Mouse (Mus musculus): ENCODE measurements around the gene Rims4.

The Rims4 gene

GRCm38 (mm10) chr2:163895156-163895555 is 23.3 kb downstream of the Rims4 start:
- no peaks in the 10 kb centered on the region for H3K36me3 ChIP-seq (ENCODE audit: control insufficient read depth, insufficient read depth, low read length, poor library complexity, severe bottlenecking)
- no peaks in the 10 kb centered on the region for H3K27me3 ChIP-seq (ENCODE audit: control insufficient read depth, insufficient read depth, low read length, poor library complexity, severe bottlenecking)
- no peak for DNase-seq (ENCODE audit: low read depth, low spot score)

GRCm38 (mm10) chr2:163893446-163894370 is 24.8 kb downstream of the Rims4 start:
- no peak for DNase-seq (ENCODE audit: low read depth, low spot score)
- no peaks in the 10 kb centered on the region for H3K36me3 ChIP-seq (ENCODE audit: control insufficient read depth, insufficient read depth, low read length, poor library complexity, severe bottlenecking)
- H3K27me3 ChIP-seq (ENCODE audit: control insufficient read depth, insufficient read depth, low read length, poor library complexity, severe bottlenecking), result no peaks in the 10 kb centered on the region

DNA sequence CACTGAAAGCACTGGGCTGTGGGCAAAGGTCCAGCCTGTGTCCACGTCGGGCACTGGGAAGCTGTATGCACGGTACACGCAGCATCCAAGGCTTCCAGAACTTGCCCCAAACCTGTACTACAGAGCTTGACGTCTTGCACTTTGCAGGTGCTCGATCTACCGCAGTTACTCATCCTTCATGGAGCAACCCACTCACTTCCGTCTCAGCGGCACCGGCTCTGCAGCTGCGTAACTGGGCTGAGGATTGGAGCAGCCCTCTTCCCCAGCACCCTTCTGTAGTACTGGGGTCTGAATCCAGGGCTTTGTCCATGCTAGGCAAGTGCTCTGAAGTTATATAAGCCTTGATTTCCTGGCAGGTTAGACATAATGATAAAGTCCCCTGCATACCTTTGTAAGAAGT is 27.2 kb downstream of the Rims4 start:
- Histone ChIP-seq H3K36me3 (ENCODE audit: control insufficient read depth, insufficient read depth, low read length, poor library complexity, severe bottlenecking) (no peaks in the 10 kb centered on the region), H3K27me3 (ENCODE audit: control insufficient read depth, insufficient read depth, low read length, poor library complexity, severe bottlenecking) (no peaks in the 10 kb centered on the region)
- DNase-seq (ENCODE audit: low read depth, low spot score), result no peak

DNA sequence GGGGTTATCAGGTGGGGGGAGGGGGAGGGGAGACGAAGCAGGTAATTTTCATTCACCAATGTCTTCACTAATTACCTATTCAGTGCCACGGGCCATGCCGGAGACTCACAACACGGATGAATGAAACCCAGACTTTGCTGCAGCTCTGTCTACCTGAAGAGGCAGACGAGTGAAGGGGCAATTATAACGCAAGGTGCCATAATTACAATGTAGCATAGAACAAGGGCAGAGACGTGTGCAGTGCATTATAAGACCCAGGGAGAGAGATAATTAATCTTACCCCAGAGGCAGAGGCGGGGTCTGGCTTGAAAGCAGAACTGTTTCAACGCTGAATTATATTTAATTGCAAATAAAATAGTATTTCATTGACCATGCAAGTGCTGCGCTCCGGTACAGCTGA is 27.9 kb downstream of the Rims4 start:
- H3K27me3 ChIP-seq (ENCODE audit: control insufficient read depth, insufficient read depth, low read length, poor library complexity, severe bottlenecking), result no peaks in the 10 kb centered on the region
- no peaks in the 10 kb centered on the region for H3K36me3 ChIP-seq (ENCODE audit: control insufficient read depth, insufficient read depth, low read length, poor library complexity, severe bottlenecking)
- no peak for DNase-seq (ENCODE audit: low read depth, low spot score)

DNA sequence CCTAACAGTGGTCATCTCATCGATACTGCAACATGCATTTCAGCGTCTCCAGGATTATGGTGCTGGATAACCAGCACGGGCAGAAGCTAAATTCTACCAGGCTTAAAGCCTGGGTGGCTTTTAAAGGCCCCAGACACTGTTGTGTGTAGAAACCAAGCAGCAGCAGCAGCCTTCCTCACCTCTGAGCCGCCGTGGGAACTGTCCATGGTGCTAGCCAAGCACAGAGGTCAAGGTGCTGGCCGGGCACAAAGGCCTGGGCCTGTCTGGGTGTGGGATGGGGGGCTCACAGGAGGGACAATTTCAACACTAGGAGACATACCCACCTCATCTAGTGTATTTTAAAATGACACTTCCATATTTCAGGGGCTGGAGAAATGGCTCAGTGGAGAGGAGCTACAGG is 29.1 kb downstream of the Rims4 start:
- peak; percentile 2 for DNase-seq (ENCODE audit: low read depth, low spot score)
- no peaks in the 10 kb centered on the region for H3K36me3 ChIP-seq (ENCODE audit: control insufficient read depth, insufficient read depth, low read length, poor library complexity, severe bottlenecking)
- no peaks in the 10 kb centered on the region for H3K27me3 ChIP-seq (ENCODE audit: control insufficient read depth, insufficient read depth, low read length, poor library complexity, severe bottlenecking)

GRCm38 (mm10) chr2:163882859-163883652 is 35.4 kb downstream of the Rims4 start:
- no peak for DNase-seq (ENCODE audit: low read depth, low spot score)
- H3K36me3 ChIP-seq (ENCODE audit: control insufficient read depth, insufficient read depth, low read length, poor library complexity, severe bottlenecking), result no peaks in the 10 kb centered on the region
- H3K27me3 ChIP-seq (ENCODE audit: control insufficient read depth, insufficient read depth, low read length, poor library complexity, severe bottlenecking), result no peaks in the 10 kb centered on the region

- Histone ChIP-seq H3K36me3 (ENCODE audit: control insufficient read depth, insufficient read depth, low read length, poor library complexity, severe bottlenecking) (no peaks in the 10 kb centered on the region), H3K27me3 (ENCODE audit: control insufficient read depth, insufficient read depth, low read length, poor library complexity, severe bottlenecking) (no peaks in the 10 kb centered on the region)
- DNase-seq (ENCODE audit: low read depth, low spot score), result no peak
These were observed 37.6 kb downstream of the Rims4 start for GRCm38 (mm10) chr2:163880891-163881290.

- no peak for DNase-seq (ENCODE audit: low read depth, low spot score)
- Histone ChIP-seq H3K27me3 (ENCODE audit: control insufficient read depth, insufficient read depth, low read length, poor library complexity, severe bottlenecking) (no peaks in the 10 kb centered on the region), H3K36me3 (ENCODE audit: control insufficient read depth, insufficient read depth, low read length, poor library complexity, severe bottlenecking) (no peaks in the 10 kb centered on the region)
These were observed 41.5 kb downstream of the Rims4 start for GRCm38 (mm10) chr2:163876830-163877498.

DNA sequence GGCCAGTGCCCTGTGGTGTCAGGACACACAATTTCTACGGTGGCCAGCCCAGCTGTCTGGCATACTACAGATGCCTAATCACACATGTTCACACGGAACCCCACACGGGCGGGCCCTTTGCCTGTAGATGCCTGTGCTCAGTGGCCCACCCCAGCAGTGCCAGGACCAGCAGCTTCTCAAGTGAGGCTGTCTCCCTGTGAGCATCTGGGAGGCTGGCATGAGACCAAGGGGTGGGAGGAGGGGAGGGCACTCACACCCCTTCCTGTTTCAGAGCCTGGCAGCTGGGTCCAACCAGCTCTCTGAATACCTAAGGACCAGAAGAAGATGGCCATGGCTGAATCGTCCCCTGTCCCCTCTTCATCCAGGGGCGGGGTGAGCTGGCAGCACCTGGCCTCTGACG is 43.0 kb downstream of the Rims4 start:
- no peaks in the 10 kb centered on the region for H3K27me3 ChIP-seq (ENCODE audit: control insufficient read depth, insufficient read depth, low read length, poor library complexity, severe bottlenecking)
- H3K36me3 ChIP-seq (ENCODE audit: control insufficient read depth, insufficient read depth, low read length, poor library complexity, severe bottlenecking), result no peaks in the 10 kb centered on the region
- DNase-seq (ENCODE audit: low read depth, low spot score), result no peak

- H3K27me3 ChIP-seq (ENCODE audit: control insufficient read depth, insufficient read depth, low read length, poor library complexity, severe bottlenecking), result no peaks in the 10 kb centered on the region
- DNase-seq (ENCODE audit: low read depth, low spot score), result no peak
These were observed 43.6 kb downstream of the Rims4 start for GRCm38 (mm10) chr2:163874877-163875276.

DNA sequence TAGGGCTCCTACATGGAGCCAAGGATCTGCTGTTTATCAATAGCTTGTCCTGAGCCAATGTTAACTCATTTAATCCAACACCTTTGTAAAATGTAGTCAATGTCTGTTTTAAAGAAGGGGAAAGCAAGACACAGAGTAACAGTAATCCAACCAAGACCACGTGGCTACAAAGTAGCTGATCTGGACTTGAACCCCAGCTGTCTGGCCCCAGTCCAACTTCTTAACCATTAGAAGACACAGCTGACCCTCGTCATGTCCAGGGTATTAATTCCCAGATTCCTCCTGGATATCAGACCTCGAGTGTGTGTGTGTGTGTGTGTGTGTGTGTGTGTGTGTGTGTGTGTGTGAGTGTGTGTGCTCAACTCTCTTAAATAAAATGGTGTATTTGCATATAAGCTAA is 46.6 kb downstream of the Rims4 start:
- Histone ChIP-seq H3K36me3 (ENCODE audit: control insufficient read depth, insufficient read depth, low read length, poor library complexity, severe bottlenecking) (no peaks in the 10 kb centered on the region), H3K27me3 (ENCODE audit: control insufficient read depth, insufficient read depth, low read length, poor library complexity, severe bottlenecking) (no peaks in the 10 kb centered on the region)
- DNase-seq (ENCODE audit: low read depth, low spot score), result no peak

More at GRCm38 (mm10) chr2:163874877-163875276, 43.6 kb downstream of the Rims4 start:
- no peaks in the 10 kb centered on the region for H3K36me3 ChIP-seq (ENCODE audit: control insufficient read depth, insufficient read depth, low read length, poor library complexity, severe bottlenecking)

DNA sequence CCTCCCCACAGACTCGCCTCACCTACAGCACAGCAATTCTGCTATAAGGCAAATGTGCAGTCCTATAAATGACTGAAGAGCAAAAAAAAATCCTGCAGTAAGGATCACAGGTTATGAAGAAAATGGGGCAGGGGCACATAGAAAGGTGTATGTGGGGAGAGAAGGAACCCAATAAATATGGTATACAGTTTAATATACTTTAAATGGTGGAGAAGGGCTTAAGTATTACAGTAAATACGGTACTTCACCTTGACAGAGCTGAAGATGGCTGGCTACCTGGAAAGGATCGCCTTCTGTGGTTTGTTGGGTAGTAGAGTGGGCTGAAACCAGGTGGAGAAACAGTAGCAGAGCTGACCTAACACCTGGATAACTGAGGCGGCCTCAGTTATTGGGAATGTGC is 47.2 kb downstream of the Rims4 start:
- Histone ChIP-seq H3K27me3 (ENCODE audit: control insufficient read depth, insufficient read depth, low read length, poor library complexity, severe bottlenecking) (no peaks in the 10 kb centered on the region), H3K36me3 (ENCODE audit: control insufficient read depth, insufficient read depth, low read length, poor library complexity, severe bottlenecking) (no peaks in the 10 kb centered on the region)
- DNase-seq (ENCODE audit: low read depth, low spot score), result no peak

DNA sequence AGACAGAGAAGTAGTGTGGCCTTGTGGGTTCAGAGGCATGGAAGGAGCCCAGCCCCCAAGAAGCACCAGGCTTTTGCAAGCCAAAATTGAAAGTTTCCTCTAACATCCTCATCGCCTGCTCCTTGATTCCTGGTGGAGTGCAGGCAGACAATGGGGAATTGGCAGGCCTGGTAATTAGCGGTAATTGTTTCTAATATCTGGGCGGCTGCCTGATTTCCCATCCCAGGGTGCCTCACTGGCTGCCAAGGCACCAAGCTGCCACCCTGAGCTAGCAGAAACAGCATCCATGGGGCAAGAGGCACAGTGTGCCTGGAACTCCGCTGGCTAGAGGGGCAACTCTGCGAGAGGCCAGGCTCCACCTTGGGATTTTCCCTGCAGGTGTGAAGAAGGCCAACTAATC is 48.7 kb downstream of the Rims4 start:
- DNase-seq (ENCODE audit: low read depth, low spot score), result no peak
- H3K36me3 ChIP-seq (ENCODE audit: control insufficient read depth, insufficient read depth, low read length, poor library complexity, severe bottlenecking), result no peaks in the 10 kb centered on the region
- H3K27me3 ChIP-seq (ENCODE audit: control insufficient read depth, insufficient read depth, low read length, poor library complexity, severe bottlenecking), result no peaks in the 10 kb centered on the region

DNA sequence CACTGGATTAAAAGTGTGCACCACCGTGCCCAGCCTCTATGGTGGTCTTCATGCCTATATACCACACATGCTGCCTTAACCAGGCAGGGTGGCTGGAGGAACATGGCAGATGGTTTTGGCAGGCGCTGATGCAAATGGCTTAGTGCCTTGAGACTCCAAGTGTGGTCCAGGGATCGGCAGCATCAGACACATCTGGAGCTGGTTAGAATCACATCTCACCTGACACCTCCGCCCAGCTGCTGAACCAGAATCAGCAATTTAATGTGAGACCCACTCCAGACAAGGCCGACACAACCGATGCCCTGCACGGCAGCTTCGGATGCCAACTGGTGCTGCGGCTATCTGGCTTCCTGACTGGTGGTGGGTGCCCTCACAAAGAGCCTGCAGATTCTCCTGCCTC is 52.4 kb downstream of the Rims4 start:
- Histone ChIP-seq H3K36me3 (ENCODE audit: control insufficient read depth, insufficient read depth, low read length, poor library complexity, severe bottlenecking) (no peaks in the 10 kb centered on the region), H3K27me3 (ENCODE audit: control insufficient read depth, insufficient read depth, low read length, poor library complexity, severe bottlenecking) (no peaks in the 10 kb centered on the region)
- DNase-seq (ENCODE audit: low read depth, low spot score), result no peak

DNA sequence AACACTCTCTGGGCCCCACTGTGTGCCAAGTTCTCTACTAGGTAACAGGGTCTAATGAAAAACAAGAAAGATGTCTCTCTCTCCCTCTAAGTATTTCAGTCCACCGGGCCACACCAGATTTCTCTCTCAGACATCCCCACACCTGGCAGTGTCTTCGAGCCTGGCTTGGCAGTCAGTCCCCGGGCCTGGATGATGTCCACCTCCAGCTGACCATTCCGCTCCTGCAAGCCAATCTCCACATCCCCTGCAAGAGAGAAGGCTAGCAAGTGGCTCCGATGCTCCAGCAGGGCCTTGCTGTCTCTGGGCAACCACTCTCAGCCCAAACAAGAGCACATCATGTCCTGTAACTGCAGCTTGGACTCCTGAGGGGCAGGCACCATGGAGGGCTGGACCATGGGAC is 53.2 kb downstream of the Rims4 start:
- H3K36me3 ChIP-seq (ENCODE audit: control insufficient read depth, insufficient read depth, low read length, poor library complexity, severe bottlenecking), result no peaks in the 10 kb centered on the region
- no peak for DNase-seq (ENCODE audit: low read depth, low spot score)
- H3K27me3 ChIP-seq (ENCODE audit: control insufficient read depth, insufficient read depth, low read length, poor library complexity, severe bottlenecking), result no peaks in the 10 kb centered on the region
